Mouse (Mus musculus) cerebellum, postnatal 10 days (tissue): ENCODE measurements around the gene Nyap2.

Experiments
- DNase-seq, 2 experiments: peaks; one replicate each; pipeline ENCODE4 v3.0.0; 2021; ENCODE audit warnings: mixed read lengths in 2 of 2

Gene Nyap2

GRCm38 (mm10) chr1:81076831-81077664 lies at the start of gene Nyap2:
Gene Nyap2 (plus strand): TSS chr1:81076950.
- peak; percentile 84 to 86 for DNase-seq

- DNase-seq = no peak
These were observed 33.6 kb upstream of the Nyap2 start for GRCm38 (mm10) chr1:81042907-81043868.

- no peak for DNase-seq
These were observed 18.4 kb upstream of the Nyap2 start for GRCm38 (mm10) chr1:81058340-81058739.

- DNase-seq = no peak
These were observed 17.9 kb upstream of the Nyap2 start for GRCm38 (mm10) chr1:81058835-81059234.

- DNase-seq = no peak
These were observed 13.9 kb upstream of the Nyap2 start for GRCm38 (mm10) chr1:81062811-81063210.

GRCm38 (mm10) chr1:81076259-81076658 lies 491 bp upstream of the Nyap2 start:
- peak; percentile 79 to 81 for DNase-seq

GRCm38 (mm10) chr1:81077665-81078314 lies 1.0 kb downstream of the Nyap2 start:
- peak; percentile 28 to 47 for DNase-seq

GRCm38 (mm10) chr1:81087485-81087884 lies 10.7 kb downstream of the Nyap2 start:
- DNase-seq = peak in 1 of 2 experiments; percentile 28

GRCm38 (mm10) chr1:81090400-81090799 lies 13.7 kb downstream of the Nyap2 start:
- DNase-seq = peak in 1 of 2 experiments; percentile 4

GRCm38 (mm10) chr1:81090979-81091378 lies 14.2 kb downstream of the Nyap2 start:
- DNase-seq = peak; percentile 18 to 19

- no peak for DNase-seq
These were observed 15.3 kb downstream of the Nyap2 start for GRCm38 (mm10) chr1:81092056-81092455.

GRCm38 (mm10) chr1:81092886-81093285 lies 16.1 kb downstream of the Nyap2 start:
- DNase-seq = no peak

- DNase-seq = no peak
These were observed 22.2 kb downstream of the Nyap2 start for GRCm38 (mm10) chr1:81098950-81099349.

- peak; percentile 4 to 15 for DNase-seq
These were observed 25.0 kb downstream of the Nyap2 start for GRCm38 (mm10) chr1:81101749-81102148.

- peak; percentile 45 to 49 for DNase-seq
These were observed 43.0 kb downstream of the Nyap2 start for GRCm38 (mm10) chr1:81119732-81120131.

GRCm38 (mm10) chr1:81132007-81132712 lies 55.4 kb downstream of the Nyap2 start:
- peak; percentile 13 to 44 for DNase-seq

- DNase-seq = no peak
These were observed 67.1 kb downstream of the Nyap2 start for GRCm38 (mm10) chr1:81143855-81144254.

GRCm38 (mm10) chr1:81145576-81145975 lies 68.8 kb downstream of the Nyap2 start:
- DNase-seq = peak; percentile 50 to 52

- DNase-seq = no peak
These were observed 92.5 kb downstream of the Nyap2 start for GRCm38 (mm10) chr1:81169245-81169644.

- DNase-seq = no peak
These were observed 96.0 kb downstream of the Nyap2 start for GRCm38 (mm10) chr1:81172703-81173102.

- no peak for DNase-seq
These were observed 96.6 kb downstream of the Nyap2 start for GRCm38 (mm10) chr1:81173303-81173702.

GRCm38 (mm10) chr1:81179725-81180124 lies 103.0 kb downstream of the Nyap2 start:
- no peak for DNase-seq
